Mouse (Mus musculus) megakaryocyte, embryonic 14.5 days (primary cell): ENCODE results near the gene Olfr1469.
"Not testable (repeated sequence)": the region's sequence is repeated elsewhere in the genome, so short reads cannot be mapped to it uniquely, and the experiment has no call there.

ENCODE experiments used
- FLI1 ChIP-seq: IDR thresholded peaks from 2 replicates; pipeline ENCODE4 v1.6.1; 2012; ENCODE audit warnings: low read length, inconsistent platforms, mixed read lengths
- GATA1 ChIP-seq: IDR thresholded peaks from 3 replicates; pipeline ENCODE4 v1.6.1; 2012; ENCODE audit warnings: mixed read lengths, low read length, inconsistent platforms, borderline replicate concordance

- TF ChIP-seq GATA1, FLI1: not testable (repeated sequence)
Observed at GRCm38 (mm10) chr19:13443109-13443508, 35.5 kb downstream of the Olfr1469 start, which contains the start of gene Olfr1471.
